Comparison of ENCODE assay signal across 8 mouse cellular contexts in genomic region chr7:5051193-5052192, GRCm38 (mm10). TPM values are rescaled to one million over a fixed set of nuclear protein-coding genes. Genes with fewer than 3 reads are reported as not detected.
DNase-seq lines count a peak whose midpoint lies in the region; ATAC-seq and TF ChIP-seq lines count a peak whose summit lies in the region.

Gene Zfp580, plus strand, starts transcription at chr7:5051538.

- no peak within 1 kb of the TSS for H3K27ac ChIP-seq in ES-E14 (ENCODE audit: insufficient read depth, low read depth, low read length, poor library complexity, severe bottlenecking)
- H3K27ac ChIP-seq in lung, embryonic 16.5 days (ENCODE audit: low read length), result peak within 1 kb of the TSS; percentile 65

- peak within 1 kb of the TSS; percentile 82 for H3K4me2 ChIP-seq in lung, embryonic 16.5 days (ENCODE audit: low read depth, low read length)

- no peaks in the 10 kb centered on the region for H3K9me3 ChIP-seq in ES-E14 (ENCODE audit: control insufficient read depth, insufficient read depth, low read depth, low read length)
- no peaks in the 10 kb centered on the region for H3K9me3 ChIP-seq in lung, embryonic 16.5 days (ENCODE audit: control insufficient read depth, low read length)

- peaks cover 3% of the 10 kb centered on the region in 2 experiments; a peak in 1 of 4 replicates for H3K4me1 ChIP-seq in ES-E14 (ENCODE audit: control insufficient read depth in 2 of 2, insufficient read depth in 2 of 2, low read length in 2 of 2, poor library complexity in 1 of 2)
- peaks cover 22% of the 10 kb centered on the region for H3K4me1 ChIP-seq in lung, embryonic 16.5 days (replicated peaks; ENCODE audit: control insufficient read depth, insufficient read depth, low read length)

- under 1% methylated on average over 65 of the region's 65 CpGs for WGBS in lung, embryonic 16.5 days

- no peaks in the 10 kb centered on the region for H3K36me3 ChIP-seq in ES-E14 (ENCODE audit: control insufficient read depth, insufficient read depth, low read length, poor library complexity, severe bottlenecking)
- H3K36me3 ChIP-seq in lung, embryonic 16.5 days (ENCODE audit: control insufficient read depth, insufficient read depth, low read length), result no peaks in the 10 kb centered on the region

- ATAC-seq in frontal cortex, adult (ENCODE audit: low TSS enrichment), result peak; percentile 60
- ATAC-seq in lung, embryonic 16.5 days (ENCODE audit: low read depth), result peak; percentile 90

- in situ Hi-C loops in ES-E14 (cut with MboI; ENCODE audit: low sequenced_read_pairs in 2 of 2, unreplicated experiment in 2 of 2), result no loop called here

- DNase-seq in ES-E14 (ENCODE audit: low read depth, low spot score), result no peak
- peak; percentile 77 to 90 for DNase-seq in cerebellum, adult 18-20 months
- DNase-seq in heart, postnatal 4 days, result peak; percentile 85
- DNase-seq in layer of hippocampus, adult 9-11 months, result peak; percentile 71
- DNase-seq in ovary, adult 18-20 months (ENCODE audit: low spot score), result peak; percentile 50
- DNase-seq in thymus, postnatal 25 days, result peak; percentile 68

- H3K27me3 ChIP-seq in lung, embryonic 16.5 days (ENCODE audit: control insufficient read depth, insufficient read depth, low read depth, low read length), result peaks cover 48% of the 10 kb centered on the region

- H3K4me3 ChIP-seq in ES-E14 (ENCODE audit: insufficient read depth in 1 of 2, low read depth in 1 of 2, low read length in 2 of 2, poor library complexity in 1 of 2, severe bottlenecking in 1 of 2), result peak within 1 kb of the TSS; percentile 68 to 86
- H3K4me3 ChIP-seq in lung, embryonic 16.5 days (ENCODE audit: low read length), result peak within 1 kb of the TSS; percentile 73

- H3K9ac ChIP-seq in ES-E14 (ENCODE audit: insufficient read depth, low read depth, low read length, poor library complexity, severe bottlenecking), result peak within 1 kb of the TSS; percentile 87
- H3K9ac ChIP-seq in lung, embryonic 16.5 days (ENCODE audit: low read length), result peak within 1 kb of the TSS; percentile 86

TF ChIP-seq in ES-E14, 5 proteins besides CTCF, POLR2A, EP300 and RAD21:
- TF ChIP-seq MAFK (IDR thresholded peaks at IDR 0.05; ENCODE audit: insufficient read depth, low read depth, low read length) (no peak), HCFC1 (IDR thresholded peaks at IDR 0.05; ENCODE audit: borderline replicate concordance, insufficient read depth, low read length) (peak; percentile 84; the same call in 1 of the 2 replicates)
TF ChIP-seq in ES-E14: peak in this region for 1.

RNA-seq across cellular contexts. Expression of gene Zfp580, which starts in this region (rescaled TPM):
- total RNA-seq in ES-E14 (2012; rRNA removed), result 2.6 and 3.3 TPM in 2 replicates
- 10 to 100 TPM; 12.2 to 13.2 TPM for total RNA-seq in heart, postnatal 4 days (2021)
- 26.7 and 27.0 TPM in 2 replicates for polyA plus RNA-seq in lung, embryonic 16.5 days (2015; fragmentation: Nextera tagmentation; extraction: Ambion mirVana)
